Mouse (Mus musculus): ENCODE measurements around the gene Acox2. TPM values are rescaled to one million over a fixed set of nuclear protein-coding genes. Genes with fewer than 3 reads are reported as not detected.

The Acox2 gene
- polyA plus RNA-seq, 1 experiment from 2014 or later = 1.3 TPM

- Histone ChIP-seq H3K4me2 (ENCODE audit: low read depth, low read length) (no peak overlapping the region), H3K27ac (ENCODE audit: low read length) (no peak overlapping the region), H3K27me3 (ENCODE audit: control insufficient read depth, insufficient read depth, low read depth, low read length) (no peaks in the 10 kb centered on the region), H3K4me1 (replicated peaks; ENCODE audit: control insufficient read depth, insufficient read depth, low read length) (no peaks in the 10 kb centered on the region), H3K9me3 (ENCODE audit: control insufficient read depth, low read length) (no peaks in the 10 kb centered on the region), H3K4me3 (ENCODE audit: low read length) (no peak overlapping the region), H3K9ac (ENCODE audit: low read length) (no peak overlapping the region), H3K36me3 (ENCODE audit: control insufficient read depth, insufficient read depth, low read length) (no peaks in the 10 kb centered on the region)
- 73% methylated on average over 3 of the region's 3 CpGs for WGBS
- ATAC-seq (ENCODE audit: low read depth) = no peak
Observed at GRCm38 (mm10) chr14:8208876-8209275, 50.3 kb downstream of the Acox2 start.

- Histone ChIP-seq H3K9ac (ENCODE audit: low read length) (no peak overlapping the region), H3K9me3 (ENCODE audit: control insufficient read depth, low read length) (no peaks in the 10 kb centered on the region), H3K4me1 (replicated peaks; ENCODE audit: control insufficient read depth, insufficient read depth, low read length) (no peaks in the 10 kb centered on the region), H3K36me3 (ENCODE audit: control insufficient read depth, insufficient read depth, low read length) (no peaks in the 10 kb centered on the region), H3K27ac (ENCODE audit: low read length) (no peak overlapping the region), H3K27me3 (ENCODE audit: control insufficient read depth, insufficient read depth, low read depth, low read length) (no peaks in the 10 kb centered on the region), H3K4me3 (ENCODE audit: low read length) (no peak overlapping the region), H3K4me2 (ENCODE audit: low read depth, low read length) (no peak overlapping the region)
- no peak for ATAC-seq (ENCODE audit: low read depth)
- WGBS = 84% methylated on average over 5 of the region's 5 CpGs
Observed at GRCm38 (mm10) chr14:8207543-8207942, 51.6 kb downstream of the Acox2 start.

- Histone ChIP-seq H3K9ac (ENCODE audit: low read length) (no peak overlapping the region), H3K4me1 (replicated peaks; ENCODE audit: control insufficient read depth, insufficient read depth, low read length) (no peaks in the 10 kb centered on the region), H3K36me3 (ENCODE audit: control insufficient read depth, insufficient read depth, low read length) (no peaks in the 10 kb centered on the region), H3K4me3 (ENCODE audit: low read length) (no peak overlapping the region), H3K27ac (ENCODE audit: low read length) (no peak overlapping the region), H3K4me2 (ENCODE audit: low read depth, low read length) (no peak overlapping the region), H3K27me3 (ENCODE audit: control insufficient read depth, insufficient read depth, low read depth, low read length) (no peaks in the 10 kb centered on the region), H3K9me3 (ENCODE audit: control insufficient read depth, low read length) (no peaks in the 10 kb centered on the region)
- ATAC-seq (ENCODE audit: low read depth) = no peak
- 43% methylated on average over 5 of the region's 5 CpGs for WGBS
Observed at GRCm38 (mm10) chr14:8207105-8207504, 52.0 kb downstream of the Acox2 start.

DNA sequence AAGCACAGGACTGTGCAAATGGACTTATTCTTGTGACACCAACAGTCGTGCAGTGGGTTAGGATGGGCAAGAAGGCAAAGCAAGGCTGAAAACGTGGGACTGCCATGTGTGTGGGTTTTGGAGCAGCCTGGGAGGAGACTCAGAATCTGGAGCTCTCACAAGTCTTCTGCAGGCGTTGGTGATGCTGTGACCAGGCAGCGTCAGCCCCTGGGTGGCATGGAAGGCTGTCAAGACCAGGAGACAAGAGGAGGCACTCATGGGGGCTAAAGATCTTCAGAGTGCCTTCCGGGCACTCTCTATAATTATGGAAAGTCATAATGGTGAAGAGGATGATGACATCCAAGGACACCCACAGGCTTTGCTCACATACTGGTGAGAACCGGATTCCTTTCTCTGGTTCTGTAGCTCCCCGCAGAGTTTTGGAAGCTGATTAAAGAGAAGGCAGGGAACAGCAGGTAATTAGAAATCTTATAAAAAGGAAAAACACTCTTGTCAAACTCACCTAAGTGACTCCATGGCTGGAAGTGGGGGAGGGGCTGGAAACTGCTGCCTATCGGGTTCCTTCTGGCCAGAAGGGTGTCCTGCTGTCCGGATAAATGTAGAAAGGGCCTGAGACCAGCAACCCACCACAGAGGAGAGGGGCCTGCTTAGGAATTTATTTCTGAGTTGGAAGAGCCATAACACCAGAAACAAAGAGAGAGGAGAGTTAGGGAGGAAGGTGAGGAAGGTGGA, 52.8 kb downstream of the Acox2 start:
- H3K36me3 ChIP-seq (ENCODE audit: control insufficient read depth, insufficient read depth, low read length) = no peaks in the 10 kb centered on the region
- no peak overlapping the region for H3K4me2 ChIP-seq (ENCODE audit: low read depth, low read length)
- H3K27me3 ChIP-seq (ENCODE audit: control insufficient read depth, insufficient read depth, low read depth, low read length) = no peaks in the 10 kb centered on the region
- no peaks in the 10 kb centered on the region for H3K9me3 ChIP-seq (ENCODE audit: control insufficient read depth, low read length)
- no peak overlapping the region for H3K9ac ChIP-seq (ENCODE audit: low read length)
- no peak for ATAC-seq (ENCODE audit: low read depth)
- no peak overlapping the region for H3K27ac ChIP-seq (ENCODE audit: low read length)
- H3K4me3 ChIP-seq (ENCODE audit: low read length) = no peak overlapping the region
- H3K4me1 ChIP-seq (replicated peaks; ENCODE audit: control insufficient read depth, insufficient read depth, low read length) = no peaks in the 10 kb centered on the region
- WGBS = 48% methylated on average over 9 of the region's 9 CpGs

- 73% methylated on average over 3 of the region's 3 CpGs for WGBS
- ATAC-seq (ENCODE audit: low read depth) = no peak
- Histone ChIP-seq H3K9ac (ENCODE audit: low read length) (no peak overlapping the region), H3K36me3 (ENCODE audit: control insufficient read depth, insufficient read depth, low read length) (no peaks in the 10 kb centered on the region), H3K4me3 (ENCODE audit: low read length) (no peak overlapping the region), H3K4me1 (replicated peaks; ENCODE audit: control insufficient read depth, insufficient read depth, low read length) (no peaks in the 10 kb centered on the region), H3K27ac (ENCODE audit: low read length) (no peak overlapping the region), H3K9me3 (ENCODE audit: control insufficient read depth, low read length) (no peaks in the 10 kb centered on the region), H3K4me2 (ENCODE audit: low read depth, low read length) (no peak overlapping the region), H3K27me3 (ENCODE audit: control insufficient read depth, insufficient read depth, low read depth, low read length) (no peaks in the 10 kb centered on the region)
Observed at GRCm38 (mm10) chr14:8201715-8202114, 57.4 kb downstream of the Acox2 start.

DNA sequence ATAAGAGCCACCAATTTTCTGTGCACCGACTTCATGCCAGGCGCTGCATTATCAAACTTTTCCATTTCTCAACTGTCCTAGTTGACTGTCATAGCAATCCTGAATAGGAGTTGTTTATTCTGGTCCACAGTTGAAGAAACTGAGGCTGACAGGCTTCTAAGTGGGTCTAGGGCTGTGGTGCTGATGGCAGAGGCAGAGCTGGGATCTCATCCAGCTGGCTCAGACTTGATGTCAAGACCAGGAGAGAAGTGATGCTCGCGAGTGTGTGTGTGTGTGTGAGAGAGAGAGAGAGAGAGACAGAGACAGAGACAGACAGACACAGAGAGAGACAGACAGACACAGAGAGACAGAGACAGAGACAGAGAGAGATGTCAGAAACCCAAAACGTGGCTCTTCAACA, 58.4 kb downstream of the Acox2 start:
- Histone ChIP-seq H3K36me3 (ENCODE audit: control insufficient read depth, insufficient read depth, low read length) (no peaks in the 10 kb centered on the region), H3K9me3 (ENCODE audit: control insufficient read depth, low read length) (no peaks in the 10 kb centered on the region), H3K27ac (ENCODE audit: low read length) (no peak overlapping the region), H3K9ac (ENCODE audit: low read length) (no peak overlapping the region), H3K4me1 (replicated peaks; ENCODE audit: control insufficient read depth, insufficient read depth, low read length) (no peaks in the 10 kb centered on the region), H3K4me3 (ENCODE audit: low read length) (no peak overlapping the region), H3K27me3 (ENCODE audit: control insufficient read depth, insufficient read depth, low read depth, low read length) (no peaks in the 10 kb centered on the region), H3K4me2 (ENCODE audit: low read depth, low read length) (no peak overlapping the region)
- ATAC-seq (ENCODE audit: low read depth) = no peak
- 60% methylated on average over 5 of the region's 5 CpGs for WGBS

DNA sequence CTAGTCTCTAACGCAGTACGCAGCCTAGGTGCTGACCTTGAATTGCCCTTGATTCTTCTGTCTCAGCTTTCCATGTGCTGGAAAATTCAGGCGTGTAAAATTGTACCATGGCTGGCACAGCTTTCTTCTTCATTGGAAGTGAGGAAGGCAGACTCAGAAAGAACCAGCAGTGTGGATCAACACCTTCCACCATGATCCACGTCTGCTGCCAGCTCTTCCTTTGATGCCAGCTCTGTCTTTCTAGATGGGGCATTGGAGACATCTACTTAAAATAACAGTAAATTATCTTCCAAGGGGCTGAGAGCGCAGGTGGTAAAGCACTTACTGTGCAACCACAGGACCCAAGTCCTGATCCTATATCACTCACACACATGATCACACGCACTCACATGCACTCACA, 66.4 kb downstream of the Acox2 start:
- Histone ChIP-seq H3K9ac (ENCODE audit: low read length) (no peak overlapping the region), H3K4me3 (ENCODE audit: low read length) (no peak overlapping the region), H3K36me3 (ENCODE audit: control insufficient read depth, insufficient read depth, low read length) (no peaks in the 10 kb centered on the region), H3K9me3 (ENCODE audit: control insufficient read depth, low read length) (no peaks in the 10 kb centered on the region), H3K27ac (ENCODE audit: low read length) (no peak overlapping the region), H3K4me1 (replicated peaks; ENCODE audit: control insufficient read depth, insufficient read depth, low read length) (no peaks in the 10 kb centered on the region), H3K4me2 (ENCODE audit: low read depth, low read length) (no peak overlapping the region), H3K27me3 (ENCODE audit: control insufficient read depth, insufficient read depth, low read depth, low read length) (no peaks in the 10 kb centered on the region)
- 87% methylated on average over 6 of the region's 6 CpGs for WGBS
- ATAC-seq (ENCODE audit: low read depth) = no peak

DNA sequence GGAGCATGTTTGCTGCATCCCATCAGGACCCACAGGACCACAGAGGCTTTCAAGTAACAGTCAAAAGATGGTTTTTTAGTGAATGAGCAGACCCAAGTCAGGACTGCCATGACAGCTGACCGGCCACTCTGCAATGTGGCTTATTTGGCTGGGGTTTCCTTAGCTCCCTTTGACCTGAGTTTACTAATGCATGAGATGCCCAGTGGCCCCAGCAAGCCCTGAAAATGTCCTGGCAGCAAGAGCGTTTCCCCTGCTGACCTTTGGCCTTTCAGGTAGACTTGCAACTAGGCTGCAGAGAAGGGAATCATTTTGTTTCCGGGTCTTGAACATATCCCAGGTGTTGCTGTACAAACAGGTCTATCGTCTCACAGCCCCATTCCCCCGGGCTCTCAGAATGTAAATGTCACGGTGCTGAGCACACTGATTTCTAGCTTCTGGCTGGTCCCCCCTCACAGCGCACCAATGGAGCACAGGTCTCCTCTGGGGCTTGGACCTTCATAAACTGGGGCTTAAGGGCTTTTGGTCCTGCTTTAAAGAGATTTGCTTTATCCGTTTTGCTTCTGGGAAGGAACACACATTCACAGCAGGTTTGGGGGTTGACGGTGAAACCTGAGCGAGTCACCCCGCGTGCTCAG, 67.7 kb downstream of the Acox2 start:
- Histone ChIP-seq H3K27ac (ENCODE audit: low read length) (no peak overlapping the region), H3K9me3 (ENCODE audit: control insufficient read depth, low read length) (no peaks in the 10 kb centered on the region), H3K36me3 (ENCODE audit: control insufficient read depth, insufficient read depth, low read length) (no peaks in the 10 kb centered on the region), H3K9ac (ENCODE audit: low read length) (no peak overlapping the region), H3K4me2 (ENCODE audit: low read depth, low read length) (no peak overlapping the region), H3K4me3 (ENCODE audit: low read length) (no peak overlapping the region), H3K4me1 (replicated peaks; ENCODE audit: control insufficient read depth, insufficient read depth, low read length) (no peaks in the 10 kb centered on the region), H3K27me3 (ENCODE audit: control insufficient read depth, insufficient read depth, low read depth, low read length) (no peaks in the 10 kb centered on the region)
- WGBS = 50% methylated on average over 12 of the region's 12 CpGs
- no peak for ATAC-seq (ENCODE audit: low read depth)

- no peak overlapping the region for H3K4me2 ChIP-seq (ENCODE audit: low read depth, low read length)
- ATAC-seq (ENCODE audit: low read depth) = no peak
- no peak overlapping the region for H3K27ac ChIP-seq (ENCODE audit: low read length)
- no peaks in the 10 kb centered on the region for H3K36me3 ChIP-seq (ENCODE audit: control insufficient read depth, insufficient read depth, low read length)
- 95% methylated on average over 3 of the region's 3 CpGs for WGBS
- H3K4me1 ChIP-seq (replicated peaks; ENCODE audit: control insufficient read depth, insufficient read depth, low read length) = no peaks in the 10 kb centered on the region
- H3K9me3 ChIP-seq (ENCODE audit: control insufficient read depth, low read length) = no peaks in the 10 kb centered on the region
- H3K27me3 ChIP-seq (ENCODE audit: control insufficient read depth, insufficient read depth, low read depth, low read length) = no peaks in the 10 kb centered on the region
- no peak overlapping the region for H3K9ac ChIP-seq (ENCODE audit: low read length)
- H3K4me3 ChIP-seq (ENCODE audit: low read length) = no peak overlapping the region
Observed at GRCm38 (mm10) chr14:8190556-8190955, 68.6 kb downstream of the Acox2 start.
